Mouse (Mus musculus): Measurements from ENCODE around the gene Sh2b2.
"Not testable (repeated sequence)": the region's sequence is repeated elsewhere in the genome, so short reads cannot be mapped to it uniquely, and the experiment has no call there.

The Sh2b2 gene

GRCm38 (mm10) chr5:136243851-136244761, 2.2 kb downstream of the Sh2b2 start:
- in situ Hi-C loops (cut with MboI; ENCODE audit: low sequenced_read_pairs), result no loop called here

- in situ Hi-C loops (cut with MboI; ENCODE audit: low sequenced_read_pairs), result no loop called here
These were observed 5.2 kb downstream of the Sh2b2 start for GRCm38 (mm10) chr5:136241161-136241560.

GRCm38 (mm10) chr5:136240381-136240780, 6.0 kb downstream of the Sh2b2 start:
- in situ Hi-C loops (cut with MboI; ENCODE audit: low sequenced_read_pairs), result no loop called here

- in situ Hi-C loops (cut with MboI; ENCODE audit: low sequenced_read_pairs), result no loop called here
These were observed 8.7 kb downstream of the Sh2b2 start for GRCm38 (mm10) chr5:136237607-136238006.

- in situ Hi-C loops (cut with MboI; ENCODE audit: low sequenced_read_pairs), result no loop called here
These were observed 9.7 kb downstream of the Sh2b2 start for GRCm38 (mm10) chr5:136236611-136237010.

GRCm38 (mm10) chr5:136230348-136231035, 15.9 kb downstream of the Sh2b2 start:
- in situ Hi-C loops (cut with MboI; ENCODE audit: low sequenced_read_pairs), result no loop called here

- in situ Hi-C loops (cut with MboI; ENCODE audit: low sequenced_read_pairs), result no loop called here
These were observed 20.0 kb downstream of the Sh2b2 start for GRCm38 (mm10) chr5:136226246-136226876.

GRCm38 (mm10) chr5:136218585-136218984, 27.8 kb downstream of the Sh2b2 start:
- in situ Hi-C loops (cut with MboI; ENCODE audit: low sequenced_read_pairs), result no loop called here

GRCm38 (mm10) chr5:136217932-136218381, 28.4 kb downstream of the Sh2b2 start:
- in situ Hi-C loops (cut with MboI; ENCODE audit: low sequenced_read_pairs), result no loop called here

- in situ Hi-C loops (cut with MboI; ENCODE audit: low sequenced_read_pairs), result no loop called here
These were observed 29.2 kb downstream of the Sh2b2 start for GRCm38 (mm10) chr5:136217004-136217665.

- in situ Hi-C loops (cut with MboI; ENCODE audit: low sequenced_read_pairs), result no loop called here
These were observed 30.4 kb downstream of the Sh2b2 start for GRCm38 (mm10) chr5:136215958-136216357.

- in situ Hi-C loops (cut with MboI; ENCODE audit: low sequenced_read_pairs), result no loop called here
These were observed 31.1 kb downstream of the Sh2b2 start for GRCm38 (mm10) chr5:136215211-136215610.

- in situ Hi-C loops (cut with MboI; ENCODE audit: low sequenced_read_pairs), result no loop called here
These were observed 32.6 kb downstream of the Sh2b2 start for GRCm38 (mm10) chr5:136213716-136214115.

GRCm38 (mm10) chr5:136212716-136213115, 33.6 kb downstream of the Sh2b2 start:
- in situ Hi-C loops (cut with MboI; ENCODE audit: low sequenced_read_pairs), result no loop called here

GRCm38 (mm10) chr5:136211341-136212102, 34.8 kb downstream of the Sh2b2 start:
- in situ Hi-C loops (cut with MboI; ENCODE audit: low sequenced_read_pairs), result not testable (repeated sequence)

GRCm38 (mm10) chr5:136210549-136210948, 35.8 kb downstream of the Sh2b2 start:
- in situ Hi-C loops (cut with MboI; ENCODE audit: low sequenced_read_pairs), result no loop called here

GRCm38 (mm10) chr5:136201832-136202231, 44.5 kb downstream of the Sh2b2 start:
- in situ Hi-C loops (cut with MboI; ENCODE audit: low sequenced_read_pairs), result no loop called here

- in situ Hi-C loops (cut with MboI; ENCODE audit: low sequenced_read_pairs), result loop anchor here (5.0 kb wide), 1 partner anchor 53 kb away; no protein-coding TSS in a partner anchor
These were observed 46.8 kb downstream of the Sh2b2 start for GRCm38 (mm10) chr5:136199526-136199925.

- in situ Hi-C loops (cut with MboI; ENCODE audit: low sequenced_read_pairs), result loop anchor here (5.0 kb wide), 1 partner anchor 54 kb away; no protein-coding TSS in a partner anchor
These were observed 47.6 kb downstream of the Sh2b2 start, which contains the start of gene Prkrip1 for GRCm38 (mm10) chr5:136198474-136199391. TSS of gene Prkrip1 (minus strand) at chr5:136198963.

Data from CH12F3 (cell line).